Mouse (Mus musculus) cerebellum, adult 9-10 months (tissue): ENCODE data around the gene Dock2.
"Not testable (repeated sequence)": the region's sequence is repeated elsewhere in the genome, so short reads cannot be mapped to it uniquely, and the experiment has no call there.

Source experiments
- DNase-seq: peaks from one replicate; pipeline ENCODE4 v3.0.0; 2022

Dock2 gene

GRCm38 (mm10) chr11:34275941-34276340 lies 507.8 kb downstream of the Dock2 start:
- DNase-seq = no peak

DNA sequence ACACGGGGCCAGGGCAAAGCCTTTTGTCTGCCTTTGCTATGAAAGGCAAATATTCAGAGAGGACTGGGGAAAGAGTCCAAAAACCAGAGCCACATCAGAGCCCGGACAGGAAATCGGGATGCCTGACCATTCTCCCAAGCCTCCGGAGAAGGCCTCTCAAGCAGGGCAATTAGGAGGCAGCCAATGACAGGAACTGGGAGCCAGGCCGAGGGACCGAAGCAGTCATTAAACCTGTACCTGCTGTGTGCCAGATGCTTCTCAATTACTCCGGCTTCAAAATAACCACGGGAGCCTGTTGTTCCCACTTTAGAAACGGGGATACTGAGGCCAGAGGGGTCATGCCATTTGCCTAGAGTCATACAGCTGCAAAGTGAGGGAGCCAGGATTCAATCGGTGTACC lies 511.7 kb downstream of the Dock2 start:
- no peak for DNase-seq

DNA sequence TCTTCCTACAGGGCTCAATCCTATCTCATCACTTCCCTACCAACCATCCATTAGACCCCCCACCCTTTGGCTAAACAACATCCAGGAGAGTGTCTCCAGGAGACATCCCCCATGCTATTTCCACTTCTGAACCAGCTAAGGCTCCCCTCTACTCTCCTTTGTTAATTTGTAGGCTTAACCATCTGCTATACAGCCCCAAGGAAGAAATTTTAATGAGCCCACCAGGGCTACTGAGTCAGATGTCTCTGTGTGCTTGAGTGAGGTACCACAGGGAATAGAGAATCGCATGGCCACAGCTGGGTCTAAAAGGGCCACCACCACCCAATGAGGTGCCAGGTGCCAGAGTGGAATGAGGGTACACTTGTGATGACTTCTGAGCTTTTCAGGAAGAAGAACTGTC lies 519.6 kb downstream of the Dock2 start:
- no peak for DNase-seq

DNA sequence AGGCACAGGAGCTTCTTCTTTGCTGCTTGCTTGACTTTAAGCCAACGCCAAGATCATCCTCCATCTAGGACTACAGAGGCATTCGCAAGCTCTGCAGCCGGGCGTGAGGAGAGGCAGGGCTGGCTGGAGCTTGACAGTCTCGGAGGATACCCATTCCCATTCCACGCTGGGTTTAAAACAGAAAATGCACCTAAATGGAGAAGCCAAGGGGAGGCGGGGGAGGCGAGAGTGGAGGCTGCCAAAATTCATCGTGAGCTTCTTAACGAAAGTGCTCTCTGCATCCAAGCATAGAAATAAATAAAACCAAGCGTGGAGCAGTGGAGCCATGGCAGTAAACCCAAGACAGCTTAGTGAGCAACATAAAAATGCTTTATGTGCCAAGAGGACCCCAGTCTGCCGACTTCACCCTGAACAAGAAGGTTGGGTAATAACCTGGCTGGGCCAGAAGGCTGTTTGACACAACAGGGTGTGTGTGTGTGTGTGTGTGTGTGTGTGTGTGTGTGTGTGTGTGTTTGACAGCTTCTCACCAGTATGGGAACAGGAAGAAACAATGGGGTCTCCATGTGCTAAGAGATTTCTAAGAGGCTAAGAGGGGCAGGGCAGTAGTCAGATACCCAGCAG lies 524.7 kb downstream of the Dock2 start:
- DNase-seq = no peak

DNA sequence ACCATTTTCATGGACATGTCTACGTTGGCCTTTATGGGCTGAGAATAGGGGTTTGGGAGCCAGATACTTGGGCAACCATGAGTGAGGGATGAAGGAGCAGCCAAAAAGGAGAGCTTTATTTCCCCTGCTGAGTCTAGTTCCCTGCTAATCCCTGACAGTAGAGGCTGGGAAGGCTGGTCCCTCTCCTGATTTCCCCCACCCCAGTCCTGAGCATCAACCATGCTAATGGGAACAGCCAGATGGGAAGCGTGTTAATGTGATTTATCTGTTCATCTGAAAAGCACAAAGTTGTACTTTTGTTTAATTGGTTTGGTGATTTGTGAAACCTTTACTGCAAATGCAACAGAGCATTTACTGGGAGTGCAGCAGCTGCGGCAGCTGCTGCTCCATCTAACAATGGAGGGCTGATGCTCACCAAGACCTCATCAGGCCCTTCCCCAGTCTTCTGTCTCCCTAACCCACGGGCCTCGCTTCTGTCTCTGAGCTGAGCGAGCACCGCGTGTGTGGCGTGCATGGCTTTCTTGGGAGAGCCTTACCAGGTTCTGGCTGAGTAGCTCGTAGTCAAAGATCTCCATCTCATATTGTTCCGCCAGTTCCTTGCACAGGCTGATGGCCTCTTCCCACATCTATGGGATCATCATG lies 526.0 kb downstream of the Dock2 start:
- no peak for DNase-seq

DNA sequence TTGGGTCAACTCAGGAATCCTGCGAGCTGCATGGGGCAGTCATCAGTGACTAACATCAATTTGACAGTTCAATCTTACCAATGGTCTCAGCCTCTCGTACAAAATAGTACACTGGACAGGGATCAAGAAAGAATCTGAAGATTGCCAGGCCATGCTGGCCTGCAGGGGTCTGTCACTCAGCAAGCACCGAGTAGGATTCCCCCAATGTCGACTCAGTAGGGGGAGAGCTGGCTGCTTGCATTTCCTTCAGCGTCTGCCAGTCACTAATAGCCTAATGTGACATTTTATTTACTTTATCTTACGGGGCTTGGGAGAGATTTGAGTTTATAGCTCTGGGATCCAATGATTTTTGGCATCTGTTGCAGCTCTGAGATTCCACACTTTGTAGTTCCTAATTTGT lies 540.7 kb downstream of the Dock2 start:
- no peak for DNase-seq

GRCm38 (mm10) chr11:34240252-34240651 lies 543.4 kb downstream of the Dock2 start:
- no peak for DNase-seq

DNA sequence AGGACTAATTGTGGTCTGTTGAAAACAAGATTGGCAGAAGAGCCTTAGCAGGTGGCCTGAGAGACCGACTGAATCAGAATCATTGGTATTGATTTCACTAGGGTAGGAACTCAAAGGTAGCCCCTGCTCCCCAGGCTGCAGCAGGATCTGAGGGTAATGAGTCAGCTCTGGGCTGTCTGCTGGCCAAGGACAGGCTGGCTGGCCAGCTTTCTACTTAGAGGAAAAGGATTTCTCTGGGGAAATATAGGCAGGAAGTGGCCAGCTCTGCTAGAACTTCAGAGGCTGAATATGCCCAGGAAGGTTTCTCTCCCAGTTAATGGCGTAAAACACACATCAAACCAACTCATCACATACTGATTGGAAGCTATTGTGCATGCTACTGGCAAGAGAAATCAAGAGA lies 544.0 kb downstream of the Dock2 start:
- DNase-seq = no peak

GRCm38 (mm10) chr11:34236885-34237284 lies 546.8 kb downstream of the Dock2 start:
- no peak for DNase-seq

DNA sequence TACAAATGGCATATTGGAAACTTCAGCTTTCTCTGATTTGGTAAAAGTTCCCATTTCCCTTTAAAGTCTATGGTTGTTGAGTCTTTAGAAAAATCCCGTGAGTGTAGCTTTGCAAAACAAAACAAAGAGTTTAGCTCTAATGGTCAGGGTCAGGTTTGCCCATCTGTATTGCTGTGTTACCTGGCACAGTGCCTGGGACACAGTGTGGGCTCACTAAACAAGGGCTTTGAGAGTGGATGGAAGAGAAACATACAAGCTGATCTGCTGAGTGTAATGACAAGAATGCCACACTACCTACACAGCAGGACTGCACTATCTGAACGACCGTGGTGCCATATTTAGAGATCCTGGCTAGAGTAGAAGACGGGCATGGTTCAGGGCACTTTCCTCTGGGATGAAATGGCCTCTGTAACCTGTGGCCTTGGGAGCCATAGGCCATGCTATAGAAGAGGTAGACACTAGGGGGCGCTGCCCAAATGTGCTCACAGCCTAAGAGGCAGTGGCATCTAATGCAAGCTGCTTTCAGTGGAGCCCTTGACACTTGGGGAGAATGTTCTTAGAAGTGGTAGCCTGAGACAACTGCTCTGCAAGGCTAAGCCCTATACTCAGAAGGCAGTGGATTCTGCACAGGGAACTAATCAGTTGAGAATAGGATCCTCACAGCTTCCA lies 547.5 kb downstream of the Dock2 start:
- peak; percentile 10 for DNase-seq

GRCm38 (mm10) chr11:34228758-34229364 lies 554.8 kb downstream of the Dock2 start:
- DNase-seq = peak; percentile 24

GRCm38 (mm10) chr11:34227180-34227579 lies 556.5 kb downstream of the Dock2 start:
- DNase-seq = no peak

GRCm38 (mm10) chr11:34220596-34220995 lies 563.1 kb downstream of the Dock2 start:
- not testable (repeated sequence) for DNase-seq

GRCm38 (mm10) chr11:34212853-34213252 lies 570.8 kb downstream of the Dock2 start:
- peak; percentile 74 for DNase-seq

DNA sequence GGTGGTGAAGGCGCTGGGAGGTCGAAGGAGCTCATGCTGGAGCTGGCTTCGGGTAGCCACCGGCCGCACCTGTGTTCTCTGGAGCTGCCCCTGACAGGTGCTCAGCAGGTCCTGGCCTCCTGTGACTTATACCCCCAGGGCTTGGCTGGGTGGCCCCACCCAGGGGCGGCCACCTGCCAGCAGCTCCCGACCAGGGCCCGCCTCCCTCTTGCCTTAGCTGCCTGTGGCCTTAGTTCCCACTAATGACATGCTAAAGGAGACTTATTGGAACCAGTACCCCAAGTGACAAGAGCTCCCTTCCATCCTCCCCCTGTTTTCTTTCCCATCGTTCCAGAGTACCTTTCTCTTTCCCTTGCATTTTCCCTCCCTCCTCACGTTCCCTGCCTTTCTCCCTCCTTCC lies 575.7 kb downstream of the Dock2 start, which contains the start of gene Foxi1:
Gene Foxi1 (minus strand): TSS at position 101 of the 400 bp plus-strand sequence.
- DNase-seq = no peak

GRCm38 (mm10) chr11:34202769-34203168 lies 580.9 kb downstream of the Dock2 start:
- no peak for DNase-seq

GRCm38 (mm10) chr11:34195142-34195541 lies 588.5 kb downstream of the Dock2 start:
- DNase-seq = no peak

DNA sequence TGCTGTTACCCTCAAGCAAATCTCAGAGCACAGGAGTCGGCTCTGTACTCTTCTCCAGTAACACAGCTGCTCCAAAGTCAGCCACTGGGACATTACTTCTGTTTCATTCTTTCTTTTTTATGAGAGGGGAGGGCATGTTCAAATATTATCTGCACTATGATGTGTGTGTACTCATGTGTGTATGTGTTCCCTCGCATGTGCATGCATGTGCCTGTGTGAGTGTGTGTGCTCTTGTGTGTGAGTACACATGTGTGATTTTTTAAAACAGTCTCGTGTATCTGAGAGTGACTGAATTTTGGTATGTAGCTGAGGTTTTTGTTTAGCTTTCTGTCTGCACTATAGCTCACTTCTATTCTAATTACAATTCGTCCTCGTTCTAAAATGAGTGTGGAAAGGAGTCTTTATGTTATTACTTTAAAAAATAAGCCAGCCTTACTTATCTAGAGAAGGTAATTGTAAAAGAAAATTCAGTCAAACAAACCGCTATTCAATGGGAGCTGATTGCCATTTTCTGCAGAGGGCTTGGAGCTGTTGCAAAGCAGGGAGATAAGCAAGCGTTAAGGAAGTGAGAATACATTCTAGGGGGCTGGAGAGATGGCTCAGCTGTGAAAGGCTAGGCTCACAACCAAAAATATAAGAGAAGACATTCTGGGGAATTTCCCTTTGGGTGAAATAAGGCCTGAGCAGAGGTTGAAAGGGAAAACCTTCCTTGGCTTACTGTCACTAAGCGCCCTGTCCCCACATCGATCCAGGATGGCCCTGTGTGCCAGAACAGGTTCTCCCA lies 589.3 kb downstream of the Dock2 start:
- DNase-seq = no peak

GRCm38 (mm10) chr11:34193658-34194057 lies 590.0 kb downstream of the Dock2 start:
- no peak for DNase-seq

- no peak for DNase-seq
Observed at GRCm38 (mm10) chr11:34184266-34184665, 599.4 kb downstream of the Dock2 start.

DNA sequence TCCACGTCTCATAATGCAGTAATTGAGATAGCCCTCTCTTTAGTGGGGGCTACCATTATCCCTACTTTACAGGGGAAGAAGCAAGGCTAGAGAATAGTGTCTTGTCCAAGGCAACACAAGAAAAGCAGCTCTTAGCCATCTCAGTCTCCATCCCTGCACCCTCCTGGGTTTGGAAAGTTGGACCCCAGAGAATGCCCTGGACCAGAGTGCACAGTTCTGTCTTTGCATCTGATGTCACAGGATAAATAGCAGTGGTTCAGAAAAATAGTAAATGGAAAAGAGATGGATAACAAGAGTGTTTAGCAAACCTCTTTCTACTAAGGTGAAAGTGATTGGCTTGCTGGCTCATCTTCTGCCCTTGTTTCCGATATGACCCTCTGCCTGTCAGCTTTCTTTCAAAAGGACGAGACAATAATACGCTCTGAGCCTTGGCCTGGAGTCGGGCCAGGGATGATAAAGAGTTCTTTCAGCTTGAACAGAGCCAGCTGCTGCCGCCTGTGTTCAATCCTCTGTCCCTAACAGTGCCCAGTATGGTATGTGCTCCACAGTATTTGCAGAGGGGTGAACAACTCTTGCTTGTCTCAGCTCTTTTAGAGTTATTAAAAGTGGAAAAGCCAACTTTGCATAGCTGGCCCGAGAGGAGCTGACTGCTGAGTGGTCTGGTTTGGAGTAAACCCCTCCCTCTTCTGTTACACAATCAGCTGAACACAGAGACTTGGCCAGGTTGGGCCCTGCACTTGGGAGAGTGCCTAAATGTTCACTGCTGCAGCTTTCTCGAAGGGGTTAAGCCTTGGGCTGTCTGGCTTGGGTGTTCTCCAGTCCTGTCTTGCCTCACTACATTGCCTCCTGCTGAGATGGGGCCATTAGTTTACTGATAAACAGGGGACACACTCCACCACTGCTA lies 602.2 kb downstream of the Dock2 start:
- peak; percentile 10 for DNase-seq

- no peak for DNase-seq
Observed at GRCm38 (mm10) chr11:34178752-34179151, 604.9 kb downstream of the Dock2 start.
